Mouse (Mus musculus) c-Kit-negative CD71-positive TER-119-positive erythroid progenitor cells, embryonic 14.5 days (primary cell): ENCODE data around the gene 4930523C07Rik.
A peak's percentile ranks its signal among the peaks of the same experiment; 100 is the strongest.

ENCODE experiments used
- DNase-seq: peaks from one replicate; pipeline ENCODE4 v3.0.0-alpha.2; 2013; ENCODE audit warnings: low read depth, low spot score

4930523C07Rik gene

DNA sequence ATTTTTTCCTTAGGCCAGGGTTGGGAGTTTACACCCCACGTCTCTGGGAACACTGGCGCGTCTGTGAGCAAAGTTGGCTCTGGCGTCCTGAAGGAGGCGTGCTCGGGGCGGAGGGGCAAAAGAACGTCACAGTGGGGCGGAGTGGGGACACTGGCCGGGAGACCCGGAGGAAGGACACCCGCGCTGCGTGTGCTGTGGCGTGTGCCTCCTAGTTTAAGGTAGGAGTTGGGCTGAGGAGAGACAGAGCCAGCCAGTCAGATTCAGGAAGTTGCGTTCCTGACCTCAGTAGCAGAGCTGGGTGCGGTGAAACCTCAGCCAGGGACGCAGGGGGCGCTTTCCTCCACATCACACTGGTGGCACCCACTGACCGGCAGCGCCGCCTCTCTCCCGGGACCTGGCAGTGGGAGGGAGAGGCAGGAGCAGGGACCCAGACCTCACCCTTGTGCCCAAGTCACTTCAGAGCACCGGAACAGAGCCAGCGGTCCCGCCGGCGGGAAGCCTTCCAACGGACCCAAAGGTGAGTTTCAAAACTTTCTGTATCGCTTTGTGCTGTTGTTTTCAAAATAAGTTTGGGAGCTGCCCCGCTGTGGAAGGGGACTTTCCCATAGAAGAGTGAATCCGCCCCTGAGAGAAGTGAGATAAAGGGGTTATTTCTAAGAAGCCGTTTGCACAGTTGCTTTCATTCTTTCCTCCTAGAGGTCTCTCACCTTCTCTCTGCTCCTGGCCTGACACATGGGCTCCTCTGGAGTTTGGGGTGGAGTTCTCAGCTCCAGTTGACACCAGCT, at the start of gene 4930523C07Rik:
4930523C07Rik (plus strand) TSS at position 146 of the 785 bp plus-strand sequence.
- DNase-seq, result peak; percentile 63

DNA sequence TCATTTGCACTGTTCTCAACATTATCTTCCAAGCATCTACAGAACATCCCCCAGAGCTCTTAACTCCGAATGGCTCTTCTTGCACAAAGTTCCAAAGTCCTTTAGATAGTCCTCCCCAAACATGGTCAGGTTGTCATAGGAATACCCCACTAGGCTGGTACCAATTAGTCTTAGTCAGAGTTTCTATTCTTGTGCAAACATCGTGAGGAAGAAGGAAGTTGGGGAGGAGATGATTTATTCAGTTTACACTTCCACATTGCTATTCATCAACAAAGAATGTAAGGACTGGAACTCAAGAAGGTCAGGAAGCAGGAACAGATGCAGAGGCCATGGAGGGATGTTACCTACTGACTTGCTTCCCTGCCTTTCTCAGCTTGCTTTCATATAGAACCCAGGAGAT, 46.9 kb upstream of the 4930523C07Rik start:
- no peak for DNase-seq

DNA sequence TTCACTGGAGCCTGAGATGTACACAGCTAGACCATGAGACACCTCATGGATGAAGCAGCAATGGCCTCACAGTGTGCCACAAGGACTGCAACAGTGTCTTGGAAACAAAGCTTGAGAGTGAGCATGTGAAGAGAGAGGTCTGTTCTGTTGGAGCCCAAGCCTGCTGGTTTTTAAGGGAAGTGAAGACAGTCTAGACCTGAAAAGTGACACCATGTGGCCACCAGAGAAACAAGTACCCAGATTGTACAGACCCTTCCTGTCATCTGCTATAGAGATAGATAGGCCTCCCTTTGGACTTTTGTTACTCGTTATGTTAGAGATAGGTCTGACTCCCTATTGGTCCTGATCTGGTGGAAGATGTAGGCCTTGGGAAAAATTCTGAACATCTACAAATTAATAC, 45.8 kb upstream of the 4930523C07Rik start:
- no peak for DNase-seq

DNA sequence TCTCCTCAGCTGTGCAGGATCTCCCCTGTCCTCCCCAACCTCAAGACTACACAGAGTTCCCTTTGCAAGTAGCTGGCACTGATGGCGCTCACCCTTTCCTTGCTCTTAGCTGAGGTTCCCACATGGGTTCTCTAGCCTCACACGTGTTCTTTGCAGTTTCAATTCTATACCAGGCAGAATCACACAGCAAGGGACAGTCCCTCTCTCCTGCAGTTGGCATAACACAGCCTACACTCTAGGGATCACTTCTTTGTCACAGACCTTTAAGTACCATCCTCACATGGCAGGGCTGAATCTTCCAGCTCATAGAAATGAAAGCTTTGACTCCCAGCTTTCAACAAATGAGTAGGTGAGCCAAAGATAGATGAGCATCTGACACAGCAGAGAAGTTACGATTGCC, 45.0 kb upstream of the 4930523C07Rik start:
- no peak for DNase-seq

DNA sequence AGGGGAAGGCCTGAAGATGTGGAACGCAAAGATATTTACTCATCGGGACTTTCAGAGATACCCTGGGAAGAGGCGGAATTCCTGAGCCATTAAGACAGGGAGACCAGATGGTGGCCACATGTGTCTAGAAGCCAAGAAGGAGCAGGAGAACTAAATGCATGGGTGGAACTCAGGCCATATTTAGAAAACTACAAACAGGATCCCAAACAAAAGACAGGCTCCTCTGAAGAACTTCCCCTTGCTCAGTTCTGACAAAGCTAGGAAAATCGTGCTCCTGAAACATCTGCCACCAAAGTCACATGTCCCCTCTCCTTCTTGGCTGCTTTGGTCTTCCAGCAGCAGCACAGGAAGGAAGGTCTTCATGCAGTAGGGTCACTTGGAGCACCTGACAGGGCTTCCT, 38.9 kb upstream of the 4930523C07Rik start:
- no peak for DNase-seq

DNA sequence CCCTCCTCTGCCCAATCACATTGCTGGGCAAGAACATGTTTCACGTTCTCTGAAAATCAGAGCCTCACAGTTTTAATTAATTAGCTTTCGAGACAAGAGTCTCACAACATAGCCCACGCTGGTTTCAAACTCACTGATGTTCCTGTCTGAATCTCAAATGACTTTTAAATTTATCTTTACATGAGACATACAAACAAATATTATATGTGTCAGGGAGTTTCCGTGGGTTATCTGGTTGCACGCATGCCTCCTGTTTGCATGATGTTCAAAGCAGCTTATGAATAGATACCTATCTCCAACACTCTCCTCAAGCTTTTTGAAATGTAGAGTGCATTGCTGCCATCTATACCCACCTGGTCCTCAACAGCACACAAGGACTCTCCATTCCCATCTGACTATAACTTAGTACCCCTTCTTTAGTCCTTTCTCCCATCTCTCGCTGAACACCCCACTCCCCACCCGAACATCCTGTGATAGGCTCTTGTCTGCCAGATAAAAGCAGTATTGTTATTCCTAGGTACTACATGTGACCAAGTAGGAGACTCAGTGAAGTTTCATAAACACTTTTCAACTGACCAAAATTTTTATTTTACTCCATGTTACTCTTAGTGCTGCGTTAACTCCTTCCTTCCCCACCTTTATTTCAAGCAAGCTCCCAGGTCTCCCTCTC, 37.1 kb upstream of the 4930523C07Rik start:
- no peak for DNase-seq

DNA sequence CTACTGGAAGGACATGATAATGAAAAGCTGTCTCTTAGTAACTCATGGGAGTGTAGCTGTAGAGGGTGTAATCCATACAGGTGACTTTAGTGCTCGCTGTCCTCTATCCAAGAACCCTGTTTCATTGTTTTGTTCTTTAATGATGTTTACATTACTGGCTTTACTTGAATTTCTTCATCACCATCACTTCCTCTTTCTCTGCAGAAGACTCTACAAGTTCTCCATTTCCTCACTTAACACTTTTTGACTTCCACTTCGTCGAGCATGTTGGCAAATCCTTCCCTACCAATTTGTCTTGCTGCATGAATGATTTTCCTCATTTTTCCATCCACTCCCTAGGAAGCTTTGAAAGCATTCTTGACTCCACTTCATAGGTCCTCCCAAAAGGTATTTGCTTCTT, 31.1 kb upstream of the 4930523C07Rik start:
- DNase-seq, result no peak

DNA sequence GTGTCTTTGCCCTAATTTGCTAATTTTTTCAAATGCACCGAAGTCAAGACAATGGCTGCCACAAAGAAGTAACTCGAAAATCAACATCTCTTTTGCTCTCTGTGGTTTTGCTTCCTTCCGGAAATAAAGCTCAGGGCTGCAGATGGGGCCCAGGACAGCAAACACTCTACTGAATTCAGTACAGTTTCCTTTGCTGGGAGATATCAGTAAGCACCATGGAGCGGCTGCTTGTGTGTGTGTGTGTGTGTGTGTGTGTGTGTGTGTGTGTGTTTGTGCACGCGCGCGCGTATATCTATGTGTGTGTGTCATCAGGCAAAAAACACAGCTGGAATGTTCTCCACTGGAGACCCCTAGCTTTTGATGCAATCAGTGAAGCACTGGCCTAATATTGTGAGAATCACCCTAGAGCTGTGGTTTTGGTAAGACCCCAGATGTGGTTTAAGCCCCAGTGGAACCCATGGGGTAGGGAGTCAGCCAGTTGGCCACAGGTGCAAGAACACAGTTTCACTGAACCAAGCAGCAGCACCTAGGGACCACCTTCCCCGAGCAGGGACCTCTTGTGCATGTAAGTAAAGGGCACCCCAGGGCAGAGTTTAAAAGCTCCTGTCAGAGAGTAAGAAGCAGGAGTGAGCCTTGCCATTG, 19.7 kb upstream of the 4930523C07Rik start:
- DNase-seq, result no peak

DNA sequence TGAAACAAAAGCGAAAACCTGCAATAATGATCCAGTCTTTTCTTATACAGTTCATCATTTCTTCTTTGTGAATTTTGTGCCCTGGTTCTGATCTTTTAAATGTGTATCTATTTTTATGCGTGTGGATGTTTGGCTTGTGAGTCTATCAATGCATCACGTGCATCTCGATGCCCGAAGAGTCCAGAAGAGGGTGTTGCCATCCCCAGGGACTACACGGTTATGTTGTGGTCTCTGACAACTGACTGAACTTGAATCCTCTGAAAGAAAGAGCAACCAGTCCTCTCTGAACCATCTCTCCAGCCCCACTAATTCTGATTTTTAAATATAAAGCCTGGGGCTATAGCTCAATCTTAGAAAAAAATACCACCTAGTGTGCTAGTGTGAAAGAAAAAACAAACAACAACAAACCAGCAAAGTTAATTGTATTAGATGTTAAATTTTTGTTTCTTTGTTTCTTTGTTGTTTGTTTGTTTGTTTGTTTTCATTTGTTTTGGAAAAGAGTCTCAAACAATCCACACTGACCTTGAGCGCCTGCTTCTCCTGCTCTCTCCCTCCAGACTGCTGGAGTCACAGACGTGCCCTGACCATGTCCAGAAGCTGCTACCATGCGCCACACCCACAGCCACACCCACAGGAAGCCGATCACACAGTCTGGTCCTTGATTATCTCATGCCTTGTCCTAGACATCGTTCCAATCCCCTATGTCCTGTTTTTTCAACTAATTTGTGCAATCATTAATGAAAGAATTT, 18.9 kb upstream of the 4930523C07Rik start:
- DNase-seq, result no peak

DNA sequence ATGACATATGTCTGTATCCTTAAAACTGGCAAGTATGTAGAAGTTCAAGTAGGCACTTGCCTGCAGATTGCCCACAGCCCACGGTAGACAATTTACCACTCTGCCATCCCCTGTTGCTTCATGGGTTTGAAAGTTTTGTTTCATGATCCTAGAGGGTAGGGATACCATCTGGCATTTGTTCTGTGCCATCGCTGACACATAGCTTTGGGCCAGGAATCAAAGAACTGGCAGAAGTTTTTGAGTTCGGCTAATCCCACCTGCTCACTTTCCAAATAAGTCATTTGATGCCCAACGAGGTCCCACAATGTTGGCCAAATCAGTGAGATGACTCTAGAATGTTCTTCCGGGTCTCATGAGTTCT, 18.3 kb upstream of the 4930523C07Rik start:
- no peak for DNase-seq

DNA sequence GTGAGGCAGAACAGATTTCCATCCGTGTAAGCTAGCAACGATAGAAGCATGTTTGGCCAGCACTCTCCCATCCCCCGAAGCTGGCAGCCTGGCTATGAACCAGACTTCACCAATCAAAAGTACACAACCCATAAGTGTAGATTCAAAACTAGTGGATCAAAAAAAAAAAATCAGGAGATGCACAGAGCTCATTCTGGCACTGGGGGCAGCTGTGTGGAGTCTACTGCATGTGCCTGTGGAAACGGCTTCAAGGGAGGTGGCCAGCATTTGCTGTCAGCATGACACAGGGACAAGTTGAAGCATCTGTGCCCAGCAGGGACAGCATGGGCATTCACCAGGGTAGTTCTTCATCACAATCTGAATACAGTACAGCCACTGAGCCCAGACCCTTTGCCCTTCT, 16.2 kb upstream of the 4930523C07Rik start:
- no peak for DNase-seq

DNA sequence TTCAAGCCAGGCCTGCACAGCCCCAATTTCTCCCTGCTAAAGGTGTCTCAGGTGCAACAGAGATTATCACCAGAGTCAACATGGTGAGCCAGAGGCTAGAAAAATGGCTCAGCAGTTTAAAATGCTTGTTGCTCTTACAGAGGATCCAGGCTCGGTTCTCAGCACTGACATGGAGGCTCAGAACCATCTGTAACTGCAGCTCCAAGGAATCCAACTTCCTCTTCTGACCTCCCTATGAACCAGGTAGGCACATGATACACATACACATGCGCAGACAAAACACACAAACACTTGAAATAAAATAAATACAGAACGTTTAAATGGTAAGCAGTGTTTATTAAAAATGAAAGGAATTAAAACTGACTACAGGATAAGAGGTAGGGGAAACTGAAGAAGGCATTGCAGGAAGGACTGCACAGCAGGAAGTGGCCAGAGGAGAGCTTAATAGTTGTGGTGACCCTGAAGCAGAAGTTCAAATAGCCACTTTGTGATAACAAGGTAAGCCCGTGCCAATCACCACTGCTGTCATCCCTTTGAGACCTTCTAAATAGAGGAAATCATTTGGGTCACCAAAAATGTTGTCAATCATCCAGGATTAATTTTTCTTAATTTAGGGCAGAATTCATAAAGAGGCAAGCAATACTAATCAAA, 10.1 kb upstream of the 4930523C07Rik start:
- DNase-seq, result no peak

DNA sequence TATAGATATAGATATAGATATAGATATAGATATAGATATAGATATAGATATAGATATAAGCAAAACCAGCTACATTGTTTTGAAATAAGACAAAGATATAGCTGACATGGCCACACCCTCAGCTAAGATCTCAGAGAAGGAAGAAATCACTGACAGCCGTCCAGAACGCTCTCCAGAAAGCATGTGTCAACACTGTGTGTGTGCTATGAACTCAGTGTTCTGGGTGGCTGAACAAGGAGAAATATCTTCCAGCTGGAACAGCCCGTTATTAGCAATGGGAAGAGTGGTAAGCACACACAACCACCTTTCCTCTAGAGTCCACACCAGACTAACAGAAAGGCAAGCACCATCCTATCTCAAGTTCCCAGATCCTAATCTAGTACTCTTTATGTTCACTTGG, 8.6 kb upstream of the 4930523C07Rik start:
- DNase-seq, result no peak

DNA sequence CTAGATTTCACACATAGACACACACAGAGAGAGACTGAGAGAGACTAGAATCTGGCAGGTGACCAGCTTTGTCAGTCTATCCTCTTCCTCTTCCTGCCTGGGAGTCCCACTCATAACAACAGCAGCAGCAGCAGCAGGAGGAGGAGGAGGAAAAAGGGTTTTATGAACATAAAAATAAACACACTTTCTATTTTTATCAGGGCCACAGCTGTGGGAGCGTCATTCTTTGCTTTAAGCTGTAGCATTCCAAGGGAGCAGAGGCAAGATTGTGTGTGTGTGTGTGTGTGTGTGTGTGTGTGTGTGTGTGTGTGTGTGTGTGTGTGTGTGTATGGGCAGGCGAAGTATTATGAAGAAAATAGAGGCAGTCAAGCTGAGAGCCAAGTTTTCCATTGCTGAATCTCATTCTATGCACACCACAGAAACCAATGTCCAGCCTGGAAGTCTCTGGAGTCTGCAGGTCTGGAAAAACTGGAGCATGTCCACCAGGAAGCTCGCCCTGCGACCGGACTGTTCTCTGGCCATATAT, 7.1 kb upstream of the 4930523C07Rik start:
- DNase-seq, result no peak

DNA sequence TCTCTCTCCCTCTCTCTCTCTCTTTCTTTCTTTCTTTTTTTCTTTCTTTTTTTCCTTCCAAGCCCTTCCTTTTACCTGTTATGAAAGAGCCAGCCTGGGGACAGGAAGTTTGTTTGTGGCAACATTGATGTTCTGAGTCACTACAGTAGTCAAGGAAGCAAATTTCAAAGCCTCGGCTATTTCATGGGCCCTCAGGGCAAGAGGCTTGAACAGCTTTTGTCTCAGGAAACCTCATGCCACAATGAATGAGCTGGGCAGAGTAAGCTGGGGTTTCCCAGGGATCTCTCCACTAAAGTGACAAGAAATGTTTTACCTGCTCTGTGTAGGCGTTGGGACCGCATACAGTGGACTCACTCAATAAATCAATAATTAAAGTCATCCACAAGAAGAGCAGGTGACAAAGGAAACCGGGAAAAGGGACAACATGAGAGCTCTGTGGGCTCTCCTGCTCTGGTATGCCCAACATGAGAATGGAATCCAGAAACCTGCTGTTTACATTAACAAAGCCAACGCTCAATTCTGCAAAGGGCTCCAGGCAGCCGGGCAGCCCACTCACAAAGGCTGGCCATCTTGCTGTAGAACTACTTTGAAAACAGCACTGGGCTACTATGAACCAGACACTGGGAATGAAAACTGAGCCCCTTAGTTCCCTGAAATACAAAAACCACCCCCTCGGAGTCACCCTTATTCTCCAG, 4.1 kb upstream of the 4930523C07Rik start:
- no peak for DNase-seq

DNA sequence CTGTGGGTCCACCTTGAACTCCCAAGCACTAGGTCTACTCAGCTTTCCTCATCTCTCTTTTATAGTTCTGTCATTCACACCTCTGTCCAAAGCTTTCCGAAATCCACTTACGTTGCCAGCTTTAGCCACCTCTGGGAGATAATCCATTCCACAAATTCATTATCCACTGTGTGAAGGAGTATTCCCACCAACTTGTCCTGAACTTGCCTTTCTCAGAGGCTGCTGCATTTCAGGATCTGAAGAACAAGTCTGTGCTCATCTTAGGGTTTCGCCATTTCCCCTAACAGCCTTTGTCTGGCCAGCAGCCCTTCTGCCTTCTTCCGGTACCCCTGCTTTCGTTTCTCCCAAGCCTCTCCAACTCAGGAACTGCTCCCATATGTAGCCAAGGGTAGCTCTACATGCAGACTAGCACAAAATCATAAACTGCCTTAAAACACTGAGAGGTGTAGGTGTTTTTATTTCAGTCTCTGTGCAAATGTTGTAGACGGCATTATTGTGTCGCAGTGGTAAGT, 2.9 kb upstream of the 4930523C07Rik start:
- no peak for DNase-seq

DNA sequence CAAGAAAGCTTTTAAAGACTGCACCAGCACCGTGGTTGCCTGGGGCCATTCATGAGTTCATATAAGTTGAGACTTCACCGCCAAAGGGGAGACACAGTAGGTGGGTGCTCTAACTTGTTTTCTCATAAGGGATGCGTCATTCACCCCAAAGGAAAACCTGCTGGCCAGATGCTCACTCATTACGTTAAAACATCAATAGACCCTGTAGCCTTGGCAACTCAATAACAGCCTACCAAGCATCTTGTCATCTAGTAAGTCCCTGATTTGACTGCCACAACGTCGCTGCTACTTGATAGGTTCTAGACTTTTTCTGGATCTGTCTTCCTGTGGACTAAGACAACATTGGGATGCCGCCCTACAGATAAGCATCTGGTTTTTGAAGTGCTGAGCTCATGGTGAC, 1.8 kb upstream of the 4930523C07Rik start:
- no peak for DNase-seq

DNA sequence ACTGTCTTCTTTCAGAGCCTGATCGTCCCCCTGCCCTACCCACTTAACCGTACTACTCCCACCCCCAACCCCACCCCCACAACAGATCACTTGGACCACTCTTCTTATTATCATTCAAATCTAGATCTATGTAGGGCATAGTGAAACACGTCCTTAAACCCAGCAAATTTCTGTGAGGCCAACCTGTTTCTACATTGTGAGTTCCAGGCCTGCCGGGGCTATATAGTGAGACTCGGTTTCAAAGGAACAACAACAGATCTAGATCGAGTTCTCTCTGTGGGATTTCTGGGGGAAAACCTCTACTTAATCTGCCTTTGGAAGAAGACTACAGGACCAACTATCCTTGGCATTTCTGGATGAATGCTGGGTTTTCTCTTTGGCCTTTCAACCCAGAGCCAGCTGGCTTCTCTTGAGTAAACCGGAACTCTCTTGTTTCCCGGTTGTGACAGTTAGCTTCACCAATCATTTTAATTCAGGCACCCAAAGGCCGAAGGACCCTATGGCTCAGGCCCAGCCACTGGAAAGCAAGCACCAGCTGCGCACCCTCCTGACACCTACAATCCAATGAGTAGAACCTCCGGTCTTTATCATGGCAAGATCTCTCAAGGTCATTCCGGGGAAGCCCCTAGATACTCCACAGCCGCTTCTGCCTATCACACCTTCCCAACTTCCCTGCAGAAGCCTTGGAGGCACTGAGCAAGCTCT, 759 bp upstream of the 4930523C07Rik start:
- no peak for DNase-seq

DNA sequence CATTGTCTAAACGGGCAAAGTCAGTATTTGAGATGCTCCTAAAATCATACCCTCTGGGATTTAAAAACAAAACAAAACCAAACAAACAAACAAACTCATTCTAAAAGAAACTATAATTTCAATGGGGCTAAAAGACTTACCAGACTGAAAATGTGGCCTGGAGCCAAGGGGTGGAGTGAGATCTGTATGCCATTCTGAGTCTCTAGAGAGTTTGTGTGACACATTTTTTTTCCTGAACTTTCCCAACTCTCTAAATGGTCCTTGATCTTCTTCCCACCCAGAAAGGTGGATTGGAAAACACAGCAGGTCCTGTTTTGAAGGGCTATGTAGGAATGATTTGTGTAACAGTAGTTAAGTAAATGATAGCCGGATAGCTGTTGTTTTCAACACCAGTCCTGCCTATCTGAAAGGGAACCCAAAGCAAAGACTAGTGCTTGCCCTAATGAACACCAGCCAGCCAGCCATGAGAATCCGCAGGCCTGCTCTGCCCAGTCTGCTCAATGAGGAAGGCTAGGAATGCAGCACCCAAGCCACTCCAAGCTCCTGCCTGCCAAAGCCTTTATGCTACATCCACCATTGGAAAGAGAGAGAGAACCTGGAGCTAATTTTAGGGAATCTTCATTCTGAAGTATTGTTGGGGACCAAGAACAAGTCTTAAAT, 1.0 kb downstream of the 4930523C07Rik start:
- no peak for DNase-seq
